Mouse (Mus musculus) frontal cortex, postnatal 14 days (tissue): Measurements from ENCODE around the gene Ndel1.
A peak's percentile ranks its signal among the peaks of the same experiment; 100 is the strongest.
"Not testable (repeated sequence)": the region's sequence is repeated elsewhere in the genome, so short reads cannot be mapped to it uniquely, and the experiment has no call there.

Experiments
- DNase-seq, 2 experiments: peaks; one replicate each; pipeline ENCODE4 v3.0.0; 2022; ENCODE audit warnings: low spot score in 2 of 2

The Ndel1 gene

DNA sequence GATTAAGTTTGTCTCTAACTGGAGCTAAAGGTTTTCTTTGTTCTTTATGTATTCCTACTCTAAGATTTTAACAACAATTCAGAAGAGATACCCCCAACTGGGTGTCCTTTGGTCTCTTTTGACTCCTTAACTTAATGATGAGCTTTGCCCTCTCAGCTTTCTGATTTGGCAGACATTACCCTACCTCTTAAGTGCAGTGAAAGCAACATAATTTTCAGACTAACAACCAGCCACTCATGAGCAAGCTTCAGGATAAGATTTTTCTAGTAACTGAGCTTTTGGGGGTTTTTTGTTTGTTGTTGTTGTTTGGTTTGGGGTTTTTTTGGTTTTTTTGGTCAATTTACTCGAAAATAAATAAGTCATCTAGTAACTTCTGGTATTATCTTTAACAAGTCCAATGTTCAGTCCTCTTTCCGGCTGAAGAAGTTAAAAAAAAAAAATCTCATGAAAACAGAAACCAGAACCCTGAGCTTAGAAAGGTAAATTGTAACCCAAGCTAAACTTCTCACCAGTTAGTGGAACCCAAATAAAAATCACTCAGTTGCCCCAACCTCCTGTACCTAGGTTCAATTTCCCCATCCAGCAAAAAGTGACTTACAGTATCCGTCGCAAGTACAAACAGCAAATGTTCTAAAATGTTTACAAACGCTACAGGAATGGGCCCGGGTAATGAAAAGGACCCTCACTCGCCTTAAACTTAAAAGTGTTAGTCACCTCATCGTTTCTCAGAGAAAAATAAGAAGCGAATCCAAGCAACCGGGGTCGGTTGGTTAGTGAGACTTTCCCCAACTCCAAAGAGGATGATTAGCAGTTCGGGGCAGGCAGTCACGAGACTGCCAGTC, 19.8 kb downstream of the Ndel1 start:
- DNase-seq: no peak

- DNase-seq: no peak
Observed at GRCm38 (mm10) chr11:68850862-68851261, 20.8 kb downstream of the Ndel1 start.

DNA sequence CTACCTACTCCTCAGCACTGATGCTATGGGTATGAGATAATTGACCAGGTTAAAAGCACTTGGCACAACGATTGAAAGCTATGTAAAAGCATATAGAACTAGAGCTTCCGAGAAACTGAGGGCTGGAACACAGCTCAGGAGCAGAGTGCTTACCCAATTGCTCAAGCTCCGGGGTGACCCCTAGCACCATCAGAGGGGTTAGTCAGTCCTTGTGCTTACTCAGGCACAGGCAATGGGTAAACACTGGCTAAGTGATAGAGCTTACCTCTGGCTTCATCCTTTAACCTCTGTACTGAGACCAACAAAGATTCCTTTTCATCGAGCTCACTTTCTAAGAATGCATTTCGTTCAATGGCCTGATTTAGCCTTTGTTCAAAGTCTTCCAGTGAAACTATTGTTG, 32.1 kb downstream of the Ndel1 start:
- DNase-seq: no peak

DNA sequence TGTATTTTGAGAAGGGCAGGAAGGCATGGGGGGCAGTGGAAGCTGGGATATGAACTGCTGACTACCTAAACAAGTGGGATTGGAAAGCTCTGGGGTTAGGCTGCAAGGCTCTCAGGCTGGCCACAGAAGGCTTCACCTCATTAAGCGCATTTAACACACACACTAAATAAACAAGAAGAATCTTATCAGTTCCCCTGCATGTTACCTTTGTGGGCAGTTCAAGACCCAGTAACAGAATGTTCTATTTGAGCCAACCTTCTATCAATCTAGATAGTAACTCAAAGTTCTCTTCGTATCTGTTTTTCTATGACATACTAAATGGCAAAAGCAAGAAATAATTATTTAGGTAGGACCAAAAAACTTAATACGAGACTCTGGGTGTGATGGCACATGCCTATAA, 36.6 kb downstream of the Ndel1 start:
- no peak for DNase-seq

GRCm38 (mm10) chr11:68833593-68833992, 38.1 kb downstream of the Ndel1 start:
- DNase-seq: no peak

DNA sequence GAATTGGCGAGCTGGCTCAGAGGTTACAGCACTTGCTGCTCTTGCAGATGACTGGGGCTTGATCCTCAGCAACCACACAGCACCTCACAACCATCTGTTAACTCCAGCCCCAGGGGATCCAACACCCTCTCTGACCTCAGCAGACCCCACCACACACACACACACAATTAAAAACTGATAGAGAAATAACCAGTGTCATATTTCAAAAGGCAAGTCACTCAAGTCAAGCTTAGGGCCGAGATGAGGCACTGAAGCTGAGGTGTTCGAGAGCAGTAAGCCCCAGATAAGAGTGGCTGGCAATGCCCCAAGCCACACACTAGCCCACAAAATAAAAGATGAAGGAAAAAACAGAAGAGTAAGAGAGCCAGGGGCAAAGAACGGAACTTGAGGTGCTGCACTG, 38.9 kb downstream of the Ndel1 start:
- no peak for DNase-seq

DNA sequence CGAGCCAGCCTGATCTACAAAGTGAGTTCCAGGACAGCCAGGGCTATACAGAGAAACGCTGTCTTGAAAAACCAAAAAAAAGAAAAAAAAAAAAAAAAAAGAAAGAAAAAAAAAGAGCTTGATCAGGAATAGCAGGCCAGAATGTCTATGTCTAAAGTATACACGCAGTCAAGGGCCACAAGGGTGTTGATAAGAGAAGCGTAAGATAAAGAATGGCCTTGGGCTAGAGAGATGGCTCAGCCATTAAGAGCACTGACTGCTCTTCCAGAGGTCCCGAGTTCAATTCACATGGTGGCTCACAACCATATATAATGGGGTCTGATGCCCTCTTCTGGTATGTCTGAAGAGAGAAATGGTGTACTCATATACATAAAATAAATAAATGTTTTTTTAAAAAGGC, 40.1 kb downstream of the Ndel1 start:
- not testable (repeated sequence) for DNase-seq

DNA sequence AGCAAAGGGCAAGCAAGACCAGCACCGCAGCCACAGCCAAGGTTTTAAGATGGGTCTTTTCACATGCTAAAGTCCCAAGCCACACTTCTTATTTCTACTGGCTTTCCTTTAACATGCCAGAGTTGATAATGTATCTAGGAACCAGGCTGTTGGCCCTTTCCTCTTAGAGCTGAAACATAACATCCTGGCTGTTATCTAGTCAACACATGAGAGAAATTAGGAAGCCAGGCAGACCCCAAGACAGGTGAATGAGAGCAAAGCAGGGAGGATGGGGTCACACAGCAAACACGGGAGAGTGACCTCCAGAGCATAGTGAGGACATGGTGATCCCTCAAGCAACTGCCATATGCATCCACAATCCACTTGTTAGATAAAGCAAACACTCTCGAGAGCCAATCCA, 44.9 kb downstream of the Ndel1 start:
- no peak for DNase-seq

- no peak for DNase-seq
Observed at GRCm38 (mm10) chr11:68822326-68822725, 49.3 kb downstream of the Ndel1 start.

GRCm38 (mm10) chr11:68819226-68819805, 52.3 kb downstream of the Ndel1 start:
- DNase-seq: peak in 1 of 2 experiments; percentile 5

DNA sequence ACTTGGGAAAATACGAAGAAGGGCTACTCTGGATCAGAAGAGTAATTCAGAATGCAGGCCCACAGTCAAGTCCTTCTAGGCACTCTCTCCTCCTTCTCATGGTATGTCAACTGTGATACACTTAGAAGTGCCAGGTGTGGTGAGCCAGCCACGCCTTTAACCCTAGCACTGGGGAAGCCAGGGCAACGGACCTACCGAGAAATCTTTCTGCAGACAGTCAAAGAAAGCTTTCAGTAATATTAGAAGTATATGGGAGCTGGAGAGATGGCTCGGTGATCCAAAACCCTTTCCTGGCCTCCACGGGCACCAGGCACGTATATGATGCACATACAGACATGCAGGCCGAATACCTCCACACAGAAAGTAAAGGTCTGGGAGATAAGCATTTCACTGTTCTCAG, 53.2 kb downstream of the Ndel1 start:
- no peak for DNase-seq

GRCm38 (mm10) chr11:68811881-68812577, 59.6 kb downstream of the Ndel1 start:
- DNase-seq: no peak

DNA sequence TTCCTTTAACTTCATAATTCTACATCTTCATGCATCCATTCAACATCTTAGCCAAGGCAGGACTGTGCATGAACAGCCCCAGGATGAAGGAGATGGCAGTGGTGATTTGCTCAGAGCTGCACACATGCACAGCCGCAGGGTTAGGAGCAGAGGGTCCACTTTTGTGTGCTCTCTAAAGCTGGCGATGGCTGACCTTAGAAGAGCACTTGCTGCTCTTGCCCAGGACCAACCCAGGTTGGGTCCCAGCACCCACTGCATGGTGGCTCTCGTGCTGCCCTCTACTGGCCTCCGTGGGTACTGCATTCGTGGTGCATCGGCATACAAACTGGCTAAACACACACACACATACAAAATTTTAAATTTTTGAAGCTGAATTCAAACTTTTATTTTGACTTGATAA, 63.9 kb downstream of the Ndel1 start:
- DNase-seq: peak in 1 of 2 experiments; percentile 64

- DNase-seq: no peak
Observed at GRCm38 (mm10) chr11:68805148-68805547, 66.5 kb downstream of the Ndel1 start.

DNA sequence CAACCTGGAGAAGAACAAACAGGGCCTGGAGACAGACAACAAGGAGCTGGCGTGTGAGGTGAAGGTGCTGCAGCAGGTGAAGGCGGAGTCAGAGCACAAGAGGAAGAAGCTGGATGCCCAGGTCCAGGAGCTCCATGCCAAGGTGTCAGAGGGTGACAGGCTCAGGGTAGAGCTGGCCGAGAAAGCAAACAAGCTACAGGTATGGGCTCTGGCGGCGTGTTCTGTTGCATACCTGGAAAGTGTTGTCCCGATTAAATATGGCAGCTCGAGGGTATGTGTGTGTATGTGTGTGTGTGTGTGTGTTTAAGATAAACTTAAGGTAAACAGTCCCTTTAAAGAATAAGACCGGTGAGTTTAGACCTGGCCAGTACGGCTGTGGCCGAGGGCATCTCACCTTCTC, 73.4 kb downstream of the Ndel1 start:
- no peak for DNase-seq

GRCm38 (mm10) chr11:68791794-68792193, 79.9 kb downstream of the Ndel1 start:
- no peak for DNase-seq

- DNase-seq: no peak
Observed at GRCm38 (mm10) chr11:68790720-68791119, 80.9 kb downstream of the Ndel1 start.

GRCm38 (mm10) chr11:68787222-68787621, 84.4 kb downstream of the Ndel1 start:
- no peak for DNase-seq

GRCm38 (mm10) chr11:68785813-68786212, 85.8 kb downstream of the Ndel1 start:
- DNase-seq: no peak

GRCm38 (mm10) chr11:68782336-68782735, 89.3 kb downstream of the Ndel1 start:
- DNase-seq: no peak

DNA sequence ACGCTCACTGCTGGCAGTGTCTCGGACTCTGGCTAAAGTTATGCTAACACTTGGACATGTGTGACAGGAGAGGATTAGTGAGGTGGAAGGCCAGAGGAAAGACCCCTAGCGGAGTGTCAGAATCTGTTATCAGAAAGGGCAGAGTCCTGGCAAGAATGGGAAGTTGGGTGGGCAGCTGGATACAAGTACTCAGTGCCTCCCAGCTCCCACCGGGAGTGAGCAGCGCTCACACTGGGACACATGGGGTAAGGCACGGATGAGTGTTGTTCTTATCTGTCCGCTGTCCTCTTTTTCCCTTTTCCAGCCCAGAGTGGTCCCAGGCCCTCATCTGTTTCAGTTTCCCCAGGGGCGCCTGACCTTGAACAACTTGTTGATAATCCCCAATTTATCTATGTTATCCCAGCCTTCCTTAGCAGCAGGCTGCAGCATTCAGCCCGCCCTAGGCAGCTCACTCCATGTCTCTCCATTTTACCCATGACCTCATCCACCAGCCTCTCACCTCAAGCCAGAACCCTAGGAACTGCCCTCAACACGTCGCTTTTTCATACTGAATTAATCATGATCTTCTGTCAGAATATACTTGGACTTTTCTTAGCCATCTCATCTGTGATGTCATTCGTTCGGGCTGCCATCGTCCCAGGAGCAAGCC, 91.1 kb downstream of the Ndel1 start:
- DNase-seq: no peak

DNA sequence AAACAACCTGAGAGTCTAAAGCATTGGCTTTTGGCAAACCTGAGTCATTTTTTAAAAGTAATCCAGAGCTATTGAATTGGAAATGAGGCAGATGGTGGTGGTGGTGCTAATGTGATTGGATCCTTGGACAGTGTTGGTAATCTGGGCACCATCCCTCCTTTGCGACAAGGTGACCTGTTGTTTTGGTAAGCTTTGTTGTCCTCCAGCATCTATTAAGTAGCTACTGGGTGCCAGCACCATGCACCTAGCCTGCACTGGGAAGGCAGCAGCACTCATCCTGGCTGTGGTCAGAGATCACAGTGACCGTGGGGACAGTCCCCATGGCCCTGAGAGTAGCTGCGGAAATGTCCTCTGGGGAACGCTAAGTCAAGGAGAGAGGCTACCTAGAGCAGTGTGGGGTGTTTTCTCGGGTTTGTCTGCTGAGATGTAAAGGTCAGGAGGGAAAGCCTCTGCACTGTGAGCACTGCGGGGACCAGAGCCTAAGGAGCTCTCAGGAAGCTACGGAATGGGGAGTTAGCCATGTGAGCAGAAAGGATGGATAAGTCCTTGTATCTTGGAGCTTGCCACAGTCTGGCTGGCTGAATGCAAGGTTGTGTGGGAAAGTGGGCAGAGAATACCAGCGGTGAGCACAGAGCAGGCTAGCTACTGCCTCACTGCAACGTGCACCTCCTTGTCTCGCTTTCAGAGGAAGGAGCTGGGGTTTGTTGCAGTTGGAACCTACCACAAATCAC, 91.8 kb downstream of the Ndel1 start:
- DNase-seq: no peak
